Mouse (Mus musculus) intestine, embryonic 16.5 days (tissue): ENCODE measurements around the gene Dlec1. TPM values are rescaled to one million over a fixed set of nuclear protein-coding genes. Genes with fewer than 3 reads are reported as not detected.

ENCODE experiments used
- ATAC-seq: fragments of 200-750 bp; cut with Nextera tagmentation; 2 replicates; pipeline ENCODE4 v1.8.0; 2017; ENCODE audit warnings: moderate TSS enrichment, moderate library complexity
- H3K27ac ChIP-seq: fragments of 300-500 bp; sonication (generic); 2 replicates; pipeline ENCODE4 v1.5.1; 2014; ENCODE audit warnings: mild to moderate bottlenecking, low read length
- H3K27me3 ChIP-seq: fragments of 300-500 bp; sonication (generic); replicated peaks from 2 replicates; pipeline ENCODE4 v1.6.1; 2014; ENCODE audit warnings: low read length, control low read depth, mixed read lengths; ENCODE audit not compliant: control insufficient read depth, insufficient read depth
- H3K36me3 ChIP-seq: fragments of 300-500 bp; sonication (generic); 2 replicates; pipeline ENCODE4 v1.6.1; 2014; ENCODE audit warnings: low read length, control low read depth; ENCODE audit not compliant: control insufficient read depth, insufficient read depth
- H3K4me1 ChIP-seq: fragments of 300-500 bp; sonication (generic); 2 replicates; pipeline ENCODE4 v1.6.1; 2014; ENCODE audit warnings: low read length, control low read depth, mixed read lengths; ENCODE audit not compliant: control insufficient read depth, insufficient read depth
- H3K4me2 ChIP-seq: fragments of 300-500 bp; sonication (generic); 2 replicates; pipeline ENCODE4 v1.6.1; 2014; ENCODE audit warnings: low read depth, low read length, control low read depth
- H3K4me3 ChIP-seq: fragments of 300-500 bp; sonication (generic); 2 replicates; pipeline ENCODE4 v1.5.1; 2014; ENCODE audit warnings: mild to moderate bottlenecking, low read length
- H3K9ac ChIP-seq: fragments of 300-500 bp; sonication (generic); 2 replicates; pipeline ENCODE4 v1.6.1; 2014; ENCODE audit warnings: low read depth, low read length
- H3K9me3 ChIP-seq: fragments of 300-500 bp; sonication (generic); 2 replicates; pipeline ENCODE4 v1.6.1; 2016; ENCODE audit warnings: low read length, control low read depth; ENCODE audit not compliant: control insufficient read depth
- WGBS: fragments of 180-500 bp; shearing (Covaris S2); extraction: QIAGEN DNeasy Blood & Tissue Kit; methylation state at CpG from one replicate; pipeline ENCODE4 v1.1.7; 2014; 5-methylcytosine and 5-hydroxymethylcytosine counted together
- polyA plus RNA-seq: library from polyadenylated mRNA; unstranded; fragments of >200 nt; fragmentation: Nextera tagmentation; extraction: Ambion mirVana; gene quantifications from 2 replicates; pipeline ENCODE4 v1.2.1, GENCODE M21; 2015

Dlec1 gene
- 0.31 and 0.43 TPM in 2 replicates for polyA plus RNA-seq

DNA sequence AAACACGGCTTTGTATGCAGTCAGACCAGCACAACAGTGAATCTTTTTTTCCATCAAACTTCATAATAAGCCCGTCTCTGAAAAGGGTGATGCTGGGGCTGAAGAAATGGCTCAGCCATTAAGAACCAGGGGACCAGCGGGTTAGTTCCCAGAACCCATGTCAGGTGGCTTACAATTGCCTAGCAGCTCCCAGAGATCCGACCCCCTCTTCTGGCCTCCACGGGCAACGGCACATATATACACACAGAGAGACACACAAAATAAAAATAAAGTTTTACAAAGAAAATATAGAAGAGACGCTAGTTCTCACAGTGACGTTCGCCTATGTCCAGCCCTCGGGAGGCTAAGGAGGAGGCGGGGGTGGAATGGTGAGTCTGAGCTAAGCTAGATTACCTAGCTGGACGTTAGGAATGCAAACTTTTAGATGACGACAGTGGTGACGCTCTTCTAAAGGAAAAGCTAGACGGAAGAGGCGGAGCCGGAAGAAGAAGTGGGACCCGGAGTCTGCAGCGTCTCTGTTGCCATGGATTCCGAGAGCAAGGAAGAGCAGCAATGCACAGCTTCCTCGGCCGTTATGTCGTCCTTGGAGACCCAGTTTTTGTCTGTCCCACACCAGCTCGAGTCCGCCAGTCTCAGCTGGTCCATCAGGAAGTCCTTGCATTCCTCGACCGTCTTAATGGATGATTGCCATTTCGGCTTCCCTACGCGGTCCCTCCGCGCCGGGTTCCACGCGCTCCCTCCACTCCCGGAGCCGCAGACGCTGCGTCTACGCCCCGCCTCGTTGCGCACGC, at the start of gene Dlec1:
Dlec1 (plus strand) TSS at position 487 of the 791 bp plus-strand sequence.
- Histone ChIP-seq H3K36me3 (no peaks in the 10 kb centered on the region), H3K4me3 (peak within 1 kb of the TSS; percentile 65), H3K27ac (peak within 1 kb of the TSS; percentile 10; the same call in 1 of the 2 replicates), H3K4me1 (peaks cover 5% of the 10 kb centered on the region; the same call in 1 of the 2 replicates), H3K9ac (peak within 1 kb of the TSS; percentile 50), H3K9me3 (no peaks in the 10 kb centered on the region), H3K27me3 (no peaks in the 10 kb centered on the region), H3K4me2 (peak within 1 kb of the TSS; percentile 84)
- 3% methylated on average over 44 of the region's 44 CpGs for WGBS
- ATAC-seq: peak; percentile 91

GRCm38 (mm10) chr9:119053964-119054576, 48.2 kb upstream of the Dlec1 start:
- H3K9me3 ChIP-seq: no peaks in the 10 kb centered on the region
- no peak overlapping the region for H3K4me3 ChIP-seq
- H3K27ac ChIP-seq: no peak overlapping the region
- no peak overlapping the region for H3K9ac ChIP-seq
- H3K27me3 ChIP-seq: no peaks in the 10 kb centered on the region
- peak; percentile 23; the same call in 1 of the 2 replicates for ATAC-seq
- 64% methylated on average over 9 of the region's 9 CpGs for WGBS
- no peak overlapping the region for H3K4me2 ChIP-seq
- no peaks in the 10 kb centered on the region for H3K36me3 ChIP-seq
- peaks cover 19% of the 10 kb centered on the region for H3K4me1 ChIP-seq

DNA sequence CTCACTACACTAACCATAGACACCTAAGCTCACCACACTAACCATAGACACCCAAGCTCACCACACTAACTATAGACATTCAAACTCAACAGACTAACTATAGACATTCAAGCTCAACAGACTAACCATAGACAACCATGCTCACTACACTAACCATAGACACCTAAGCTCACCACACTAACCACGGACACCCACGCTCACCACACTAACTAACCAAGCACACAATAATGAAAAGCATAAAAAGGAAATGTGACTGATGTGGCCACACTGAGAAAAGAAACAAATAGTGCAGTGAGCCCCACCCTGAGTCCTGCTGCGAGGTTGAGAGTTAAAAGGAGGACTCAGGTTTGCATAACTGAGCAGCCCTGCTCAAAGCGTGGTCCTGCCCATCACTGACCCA, 46.9 kb upstream of the Dlec1 start:
- Histone ChIP-seq H3K9ac (no peak overlapping the region), H3K27me3 (no peaks in the 10 kb centered on the region), H3K4me3 (no peak overlapping the region), H3K4me2 (no peak overlapping the region), H3K27ac (no peak overlapping the region), H3K4me1 (peaks cover 19% of the 10 kb centered on the region), H3K9me3 (no peaks in the 10 kb centered on the region), H3K36me3 (no peaks in the 10 kb centered on the region)
- no peak for ATAC-seq
- WGBS: 83% methylated on average over 4 of the region's 4 CpGs

DNA sequence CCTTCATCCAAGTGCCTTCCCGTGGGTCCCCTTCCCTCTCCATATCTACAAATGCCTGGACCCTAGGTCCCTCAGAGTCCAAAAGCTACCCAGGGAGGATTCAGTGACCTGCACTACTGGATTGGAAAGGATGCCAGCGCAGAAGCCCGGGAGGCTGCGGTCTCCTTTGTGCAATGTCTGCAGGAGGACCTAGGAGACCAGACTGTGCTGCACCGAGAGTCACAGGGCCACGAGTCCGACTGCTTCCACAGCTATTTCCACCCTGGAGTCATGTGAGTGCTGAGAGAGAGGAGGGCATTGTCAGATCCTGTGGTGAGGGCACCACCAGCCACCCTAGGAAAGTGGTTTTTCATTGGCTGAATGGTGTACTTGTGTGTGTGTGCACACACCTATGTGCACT, 44.0 kb upstream of the Dlec1 start:
- no peak for ATAC-seq
- Histone ChIP-seq H3K9me3 (no peaks in the 10 kb centered on the region), H3K27ac (no peak overlapping the region), H3K4me1 (peaks cover 7% of the 10 kb centered on the region), H3K36me3 (no peaks in the 10 kb centered on the region), H3K9ac (no peak overlapping the region), H3K27me3 (no peaks in the 10 kb centered on the region), H3K4me2 (no peak overlapping the region), H3K4me3 (no peak overlapping the region)
- 81% methylated on average over 7 of the region's 7 CpGs for WGBS

- Histone ChIP-seq H3K36me3 (no peaks in the 10 kb centered on the region), H3K9ac (no peak overlapping the region), H3K27me3 (no peaks in the 10 kb centered on the region), H3K9me3 (no peaks in the 10 kb centered on the region), H3K27ac (no peak overlapping the region), H3K4me3 (no peak overlapping the region), H3K4me2 (no peak overlapping the region), H3K4me1 (peaks cover 4% of the 10 kb centered on the region; the same call in 1 of the 2 replicates)
- ATAC-seq: no peak
- 87% methylated on average over 10 of the region's 10 CpGs for WGBS
Observed at GRCm38 (mm10) chr9:119060701-119061100, 41.6 kb upstream of the Dlec1 start.

DNA sequence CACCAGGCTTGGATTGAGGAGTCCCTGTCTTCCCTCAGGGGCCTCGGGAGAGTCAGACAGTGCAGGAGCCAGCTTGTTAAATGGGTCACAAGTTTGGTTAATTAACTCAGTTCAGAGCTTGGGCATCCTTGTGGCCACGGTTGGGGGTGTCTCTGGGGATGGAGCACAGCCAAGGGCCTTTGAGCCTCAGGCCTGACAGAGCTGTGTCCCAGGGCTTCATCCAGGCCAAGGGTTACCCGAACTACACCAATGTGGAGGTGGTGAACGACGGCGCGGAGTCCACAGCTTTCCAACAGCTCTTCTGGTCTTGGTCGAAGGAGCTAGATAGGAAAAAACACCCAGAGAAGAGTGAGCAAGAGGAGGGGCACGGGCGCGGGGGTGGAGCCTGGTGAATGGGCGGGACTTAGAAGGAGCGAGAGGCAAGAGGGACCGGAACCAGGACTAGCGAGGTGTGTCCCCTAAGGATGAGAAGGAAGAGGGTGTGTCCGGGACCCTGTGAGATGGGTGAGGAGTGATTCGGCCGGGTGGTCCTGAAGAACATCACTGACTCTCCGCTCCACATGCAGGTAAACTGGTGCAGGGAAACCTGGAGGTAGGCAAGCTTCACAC, 39.1 kb upstream of the Dlec1 start:
- H3K9me3 ChIP-seq: no peaks in the 10 kb centered on the region
- H3K36me3 ChIP-seq: no peaks in the 10 kb centered on the region
- H3K4me2 ChIP-seq: no peak overlapping the region
- peaks cover 4% of the 10 kb centered on the region; the same call in 1 of the 2 replicates for H3K4me1 ChIP-seq
- no peak overlapping the region for H3K4me3 ChIP-seq
- WGBS: 40% methylated on average over 19 of the region's 19 CpGs
- no peak for ATAC-seq
- no peaks in the 10 kb centered on the region for H3K27me3 ChIP-seq
- H3K27ac ChIP-seq: no peak overlapping the region
- H3K9ac ChIP-seq: no peak overlapping the region

DNA sequence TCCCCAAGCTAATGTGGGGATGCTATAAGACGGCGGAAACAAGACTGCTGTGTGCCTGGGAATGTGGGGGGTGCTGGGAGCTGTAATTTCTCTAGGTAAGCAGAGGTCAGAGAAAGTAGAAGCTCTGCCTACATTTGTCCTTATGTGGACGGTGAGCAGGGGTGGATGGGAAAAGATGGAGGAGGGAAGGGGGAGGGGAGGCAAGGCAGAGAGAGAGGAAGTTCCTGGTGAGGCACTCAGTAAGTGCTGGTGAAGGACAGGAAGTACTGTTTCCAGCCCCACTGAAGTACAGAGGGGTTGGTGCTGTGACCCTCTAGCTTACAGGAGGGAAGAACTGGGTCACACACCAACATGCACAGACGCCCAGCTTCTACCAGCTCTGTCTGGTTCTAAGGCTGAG, 38.0 kb upstream of the Dlec1 start:
- 0 out of 2 replicates have a peak overlapping the region, but pooled peaks have one; percentile 9 for H3K27ac ChIP-seq
- H3K4me1 ChIP-seq: peaks cover 4% of the 10 kb centered on the region; the same call in 1 of the 2 replicates
- H3K9me3 ChIP-seq: no peaks in the 10 kb centered on the region
- H3K4me3 ChIP-seq: no peak overlapping the region
- H3K27me3 ChIP-seq: no peaks in the 10 kb centered on the region
- no peak overlapping the region for H3K4me2 ChIP-seq
- no peaks in the 10 kb centered on the region for H3K36me3 ChIP-seq
- WGBS: 63% methylated on average over 4 of the region's 4 CpGs
- no peak overlapping the region for H3K9ac ChIP-seq
- ATAC-seq: no peak

DNA sequence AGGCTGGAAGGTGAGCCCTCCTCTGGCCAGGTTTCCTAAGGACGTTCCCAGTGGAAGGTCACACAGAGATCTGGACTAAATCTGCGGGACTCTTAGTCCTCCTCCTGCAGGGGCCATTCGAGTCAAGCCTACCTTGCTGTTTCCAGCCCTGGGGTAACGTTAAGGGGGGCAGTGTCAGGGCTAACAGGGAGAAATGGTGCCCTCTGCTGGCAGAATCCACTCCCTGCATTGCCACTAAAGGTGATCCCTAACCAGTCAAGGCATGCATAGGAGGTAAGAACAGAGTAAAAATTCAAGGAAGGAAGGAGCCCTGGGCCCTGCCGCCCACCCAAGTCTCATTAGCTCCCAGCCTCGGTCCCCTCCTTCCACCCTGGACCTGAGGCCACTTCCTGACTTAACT, 34.7 kb upstream of the Dlec1 start:
- under 1% methylated on average over 6 of the region's 6 CpGs for WGBS

GRCm38 (mm10) chr9:119068266-119068665, 34.0 kb upstream of the Dlec1 start:
- H3K27me3 ChIP-seq: no peaks in the 10 kb centered on the region
- no peak overlapping the region for H3K27ac ChIP-seq
- H3K9ac ChIP-seq: no peak overlapping the region
- no peak overlapping the region for H3K4me3 ChIP-seq
- peaks cover 4% of the 10 kb centered on the region; the same call in 1 of the 2 replicates for H3K4me1 ChIP-seq
- H3K4me2 ChIP-seq: no peak overlapping the region
- H3K9me3 ChIP-seq: no peaks in the 10 kb centered on the region
- ATAC-seq: peak; percentile 20; the same call in 1 of the 2 replicates
- H3K36me3 ChIP-seq: no peaks in the 10 kb centered on the region
- 85% methylated on average over 11 of the region's 11 CpGs for whole genome bisulfite sequencing

More for the DNA sequence above, 34.7 kb upstream of the Dlec1 start:
- Histone ChIP-seq H3K9me3 (no peaks in the 10 kb centered on the region), H3K36me3 (no peaks in the 10 kb centered on the region), H3K4me1 (peaks cover 4% of the 10 kb centered on the region; the same call in 1 of the 2 replicates), H3K4me3 (no peak overlapping the region), H3K9ac (no peak overlapping the region), H3K27me3 (no peaks in the 10 kb centered on the region), H3K4me2 (no peak overlapping the region), H3K27ac (no peak overlapping the region)
- ATAC-seq: peak; percentile 54
